ENCODE assay signal across 17 mouse cellular contexts in genomic region chr16:52076652-52077051, GRCm38 (mm10). TPM values are rescaled to one million over a fixed set of nuclear protein-coding genes. Genes with fewer than 3 reads are reported as not detected.
DNase-seq lines count a peak whose midpoint lies in the region; ATAC-seq lines count a peak whose summit lies in the region.
"Had no signal": no experiment of that assay in that cellular context is flagged by ENCODE, and none has a peak within 500 bp of the region (broad histone marks: within the 10 kb centered on the region; RNA-seq: fewer than 3 reads in every experiment).

No protein-coding gene starts in this region.

- no peak overlapping the region for H3K4me2 ChIP-seq in hindbrain, embryonic 14.5 days (replicated peaks)
- no peak overlapping the region for H3K4me2 ChIP-seq in hindbrain, embryonic 12.5 days (replicated peaks)
- no peak overlapping the region for H3K4me2 ChIP-seq in intestine, embryonic 15.5 days (replicated peaks)

- H3K27ac ChIP-seq in hindbrain, embryonic 14.5 days = no peak overlapping the region
- H3K27ac ChIP-seq in hindbrain, embryonic 12.5 days = no peak overlapping the region
- H3K27ac ChIP-seq in intestine, embryonic 15.5 days = no peak overlapping the region
- H3K27ac ChIP-seq: kidney, postnatal 0 days; macrophage; stomach, postnatal 0 days had no signal

- WGBS in hindbrain, embryonic 14.5 days = 61% methylated on average over 7 of the region's 7 CpGs
- 83% methylated on average over 7 of the region's 7 CpGs for WGBS in hindbrain, embryonic 12.5 days
- WGBS in intestine, embryonic 15.5 days = 84% methylated on average over 7 of the region's 7 CpGs

- H3K9me3 ChIP-seq in hindbrain, embryonic 14.5 days (ENCODE audit: control insufficient read depth, low read length) = no peaks in the 10 kb centered on the region
- H3K9me3 ChIP-seq in hindbrain, embryonic 12.5 days (replicated peaks) = no peaks in the 10 kb centered on the region
- H3K9me3 ChIP-seq in intestine, embryonic 15.5 days = no peaks in the 10 kb centered on the region

- H3K4me3 ChIP-seq in hindbrain, embryonic 14.5 days (replicated peaks; ENCODE audit: low read length) = no peak overlapping the region
- no peak overlapping the region for H3K4me3 ChIP-seq in hindbrain, embryonic 12.5 days
- H3K4me3 ChIP-seq in intestine, embryonic 15.5 days (replicated peaks) = no peak overlapping the region

- ATAC-seq in hindbrain, embryonic 14.5 days (ENCODE audit: low FRiP score) = 0 out of 2 replicates have a peak, but pooled peaks have one; percentile 47
- no peak for ATAC-seq in hindbrain, embryonic 12.5 days (ENCODE audit: low FRiP score)
- peak; percentile 96 for ATAC-seq in cerebellum, adult (ENCODE audit: insufficient number of reproducible peaks, low FRiP score, low TSS enrichment)
- no peak for ATAC-seq in intestine, embryonic 15.5 days

- no peak overlapping the region for H3K9ac ChIP-seq in hindbrain, embryonic 14.5 days
- no peak overlapping the region for H3K9ac ChIP-seq in hindbrain, embryonic 12.5 days
- H3K9ac ChIP-seq in intestine, embryonic 15.5 days = no peak overlapping the region

- peaks cover 27% of the 10 kb centered on the region for H3K4me1 ChIP-seq in hindbrain, embryonic 14.5 days (replicated peaks; ENCODE audit: control insufficient read depth, insufficient read depth, low read length)
- H3K4me1 ChIP-seq in hindbrain, embryonic 12.5 days = peaks cover 3% of the 10 kb centered on the region
- H3K4me1 ChIP-seq in intestine, embryonic 15.5 days (replicated peaks) = peaks cover 6% of the 10 kb centered on the region

- H3K27me3 ChIP-seq in hindbrain, embryonic 14.5 days (ENCODE audit: control insufficient read depth, insufficient read depth, low read length) = no peaks in the 10 kb centered on the region
- H3K27me3 ChIP-seq in hindbrain, embryonic 12.5 days = no peaks in the 10 kb centered on the region
- no peaks in the 10 kb centered on the region for H3K27me3 ChIP-seq in intestine, embryonic 15.5 days (replicated peaks)

- no peaks in the 10 kb centered on the region for H3K36me3 ChIP-seq in hindbrain, embryonic 14.5 days (replicated peaks; ENCODE audit: control insufficient read depth, insufficient read depth)
- H3K36me3 ChIP-seq in hindbrain, embryonic 12.5 days = no peaks in the 10 kb centered on the region
- no peaks in the 10 kb centered on the region for H3K36me3 ChIP-seq in intestine, embryonic 15.5 days

- no peak for DNase-seq in hindbrain, embryonic 14.5 days (ENCODE audit: low spot score)
- DNase-seq in brain, adult 2 months (ENCODE audit: low read depth, low spot score) = peak; percentile 87
- peak; percentile 76 to 87 for DNase-seq in cerebellum, postnatal 14 days
- DNase-seq in gastrocnemius, postnatal 25 days = no peak
- no peak for DNase-seq in urinary bladder, postnatal 25 days (ENCODE audit: low spot score)
- DNase-seq: adrenal gland, postnatal 10 days; gastrocnemius, postnatal 36 days; layer of hippocampus, adult 9-11 months; lung, adult 2 months; spleen, adult 18-20 months; thymus, postnatal 14 days had no signal

RNA-seq across cellular contexts. Expression of gene Cblb, which starts 45.6 kb away (rescaled TPM):
- polyA plus RNA-seq in hindbrain, embryonic 14.5 days (2014; fragmentation: Nextera tagmentation; extraction: Ambion mirVana) = 15.6 and 16.8 TPM in 2 replicates
- 40.7 and 46.7 TPM in 2 replicates for polyA plus RNA-seq in hindbrain, embryonic 12.5 days (2016; fragmentation: Nextera tagmentation; extraction: Ambion mirVana)
- 10 to 100 TPM; 11.5 to 14.8 TPM for total RNA-seq in gastrocnemius, postnatal 25 days (2021)
- 6.4 and 7.0 TPM in 2 replicates for polyA plus RNA-seq in intestine, embryonic 15.5 days (2015; fragmentation: Nextera tagmentation; extraction: Ambion mirVana)

Comparison
In these comparisons a context has a peak if more than half of its experiments do, and no peak if none do; other contexts are left out.
1. ATAC-seq: peak in hindbrain, embryonic 14.5 days (single experiment) and cerebellum, adult (single experiment); none in hindbrain, embryonic 12.5 days (single experiment) and intestine, embryonic 15.5 days (single experiment).
2. DNase-seq: peak in brain, adult 2 months (single experiment) and cerebellum, postnatal 14 days (2 of 2); none in hindbrain, embryonic 14.5 days (single experiment), gastrocnemius, postnatal 25 days (single experiment) and urinary bladder, postnatal 25 days (single experiment).